Mouse (Mus musculus): Measurements from ENCODE around the gene Ccdc181.

DNA sequence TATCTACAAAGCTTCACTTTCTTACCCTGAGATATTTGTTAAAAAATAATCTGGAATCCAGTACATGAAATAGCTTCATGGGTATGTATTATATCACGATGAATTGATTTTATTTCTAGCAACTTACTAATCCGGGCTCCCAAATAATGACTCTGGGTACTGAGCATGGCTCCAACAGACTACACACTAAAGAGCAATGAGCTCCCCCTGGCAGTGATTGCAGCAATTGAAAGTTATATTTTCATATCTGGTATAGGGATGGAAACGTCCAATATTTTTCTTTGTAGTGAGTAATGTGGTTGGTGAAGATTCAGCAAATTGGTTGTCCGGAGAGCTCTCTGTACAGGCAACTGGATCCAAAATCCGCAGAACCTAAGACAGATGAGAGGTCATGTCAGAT is 16.7 kb downstream of the Ccdc181 start:
- no peak for TF ChIP-seq CTCF (IDR thresholded peaks at IDR 0.05; ENCODE audit: control insufficient read depth, insufficient read depth, insufficient replicate concordance, low read depth, low read length)
- TF ChIP-seq POLR2A (IDR thresholded peaks at IDR 0.05; ENCODE audit: control insufficient read depth, low read depth, low read length) = no peak
